Mouse (Mus musculus): ENCODE measurements around the gene 1700012B07Rik.

Gene 1700012B07Rik

DNA sequence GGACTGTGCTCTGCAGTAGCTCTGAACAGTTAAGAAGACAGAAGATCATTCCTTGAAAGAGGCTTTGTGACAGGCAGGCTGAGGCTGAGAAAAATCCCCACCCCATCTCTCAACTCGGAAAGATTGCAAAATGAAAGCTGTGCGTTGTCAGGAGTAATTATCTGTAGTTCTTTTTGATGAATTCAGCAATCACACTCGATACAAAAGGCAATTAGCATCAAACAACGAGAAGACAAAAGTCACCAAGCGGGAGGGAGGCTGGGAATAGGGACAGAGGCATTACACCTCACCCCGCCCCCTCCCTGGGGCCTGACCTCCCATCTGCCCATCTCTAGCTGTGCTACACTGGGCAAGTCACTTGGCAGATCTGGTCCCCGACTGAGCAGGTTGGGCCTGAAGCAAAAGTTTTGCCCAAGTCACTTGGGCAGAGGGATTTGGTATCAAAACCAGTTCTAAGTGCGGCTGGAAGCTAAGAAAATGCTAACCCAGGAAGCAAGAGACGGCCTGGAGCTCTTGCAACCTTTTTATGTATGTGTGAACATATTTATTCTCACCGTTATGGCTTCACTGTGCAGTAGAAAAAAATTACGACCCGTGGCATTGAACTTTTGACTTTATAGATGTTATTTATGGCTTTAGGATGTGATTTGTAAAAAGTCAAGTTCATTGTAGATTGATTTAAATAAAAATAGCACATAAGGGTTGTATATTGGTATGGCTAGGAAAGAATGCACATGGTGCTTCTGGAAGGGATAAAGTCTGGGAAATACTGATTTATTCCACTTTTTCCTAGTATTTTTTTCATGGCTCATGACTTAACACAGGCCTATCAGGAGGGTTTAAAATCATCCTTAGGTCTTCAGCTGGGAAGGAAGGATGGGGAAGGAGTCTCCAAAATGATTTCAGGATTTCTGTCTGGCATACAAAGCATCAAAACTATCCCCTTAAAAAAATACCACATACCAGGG is 75.9 kb downstream of the 1700012B07Rik start:
- DNase-seq (ENCODE audit: low read depth): no peak

GRCm38 (mm10) chr11:109745210-109745609 is 82.6 kb downstream of the 1700012B07Rik start:
- DNase-seq (ENCODE audit: low read depth): no peak

DNA sequence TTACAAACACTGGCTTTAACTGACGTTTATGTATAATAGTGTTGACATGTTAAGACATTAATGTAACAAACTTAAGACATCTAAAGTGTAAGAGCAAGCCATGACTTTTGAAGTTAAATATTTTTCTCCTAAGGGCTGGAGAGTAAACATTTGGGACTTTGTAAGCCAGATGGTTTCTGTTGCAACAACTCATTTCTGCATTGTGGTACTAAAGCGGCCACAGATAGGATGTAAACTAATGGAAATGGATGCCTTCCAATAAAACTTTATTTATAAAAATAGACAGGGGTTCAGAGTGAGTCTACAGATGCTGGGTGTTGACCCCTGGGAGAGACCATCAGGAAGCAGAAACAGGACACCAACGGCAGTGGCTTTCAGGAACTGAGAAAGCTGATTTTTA is 89.9 kb downstream of the 1700012B07Rik start:
- DNase-seq (ENCODE audit: low read depth): peak; percentile 54
